Mouse (Mus musculus) urinary bladder, adult 18-20 months (tissue): ENCODE results near the gene Ppp2r3a.
A peak's percentile ranks its signal among the peaks of the same experiment; 100 is the strongest.

ENCODE experiments used
- DNase-seq, 2 experiments: peaks; one replicate each; pipeline ENCODE4 v3.0.0; 2022; ENCODE audit warnings: low spot score in 2 of 2, mixed read lengths in 2 of 2

The Ppp2r3a gene

DNA sequence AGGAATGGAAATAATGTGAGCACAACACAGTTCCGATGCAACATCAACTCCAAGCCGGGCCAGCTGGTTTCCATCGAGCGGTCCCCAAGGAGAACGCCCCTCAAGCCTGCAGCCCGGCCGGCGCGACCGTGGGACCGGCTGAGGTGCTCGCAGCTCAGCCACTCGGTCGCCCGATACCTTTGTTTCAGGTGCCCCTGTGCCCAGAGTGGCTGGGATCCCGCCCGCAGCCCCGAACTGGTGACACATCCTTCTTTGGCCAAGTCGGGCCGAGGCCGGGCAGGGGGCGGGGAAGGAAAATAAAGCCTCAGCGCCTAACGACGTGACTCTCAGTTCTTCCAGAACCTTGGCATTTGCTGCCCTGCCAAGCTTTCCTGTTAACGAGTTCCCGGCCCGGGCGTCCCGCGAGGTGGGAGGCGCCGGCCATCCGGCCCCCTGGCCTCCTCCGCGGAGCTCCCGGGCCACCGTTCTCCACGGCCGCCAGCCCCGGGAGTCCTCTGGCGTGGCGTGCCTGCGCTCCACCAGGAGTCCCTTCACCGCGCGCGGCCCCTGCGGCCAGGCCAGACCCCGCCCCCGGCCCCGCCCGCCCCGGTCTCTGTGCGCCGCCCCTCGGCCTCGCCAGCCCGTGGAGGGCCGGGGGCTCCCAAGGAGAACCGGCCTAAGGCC, 483 bp downstream of the Ppp2r3a start:
- peak; percentile 71 to 85 for DNase-seq

DNA sequence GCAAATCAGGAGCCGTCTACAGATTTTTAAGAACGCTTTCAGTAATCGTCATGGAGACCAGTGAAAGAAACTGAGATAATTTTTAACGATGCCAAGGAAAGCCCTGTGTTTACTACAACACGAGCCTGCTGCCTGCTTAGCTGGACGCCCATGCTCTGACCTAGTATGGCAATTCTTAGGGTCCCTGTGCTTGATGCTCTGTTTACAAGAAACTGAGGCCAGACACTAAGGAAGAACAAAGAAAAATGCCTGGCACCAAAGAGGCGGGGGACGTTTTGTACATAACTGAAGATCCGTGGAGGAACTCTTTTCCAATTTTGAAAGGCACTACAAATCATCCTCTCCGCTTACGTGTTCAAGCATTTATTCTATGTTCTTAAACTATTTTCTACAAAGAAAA, 1.1 kb downstream of the Ppp2r3a start:
- no peak for DNase-seq

DNA sequence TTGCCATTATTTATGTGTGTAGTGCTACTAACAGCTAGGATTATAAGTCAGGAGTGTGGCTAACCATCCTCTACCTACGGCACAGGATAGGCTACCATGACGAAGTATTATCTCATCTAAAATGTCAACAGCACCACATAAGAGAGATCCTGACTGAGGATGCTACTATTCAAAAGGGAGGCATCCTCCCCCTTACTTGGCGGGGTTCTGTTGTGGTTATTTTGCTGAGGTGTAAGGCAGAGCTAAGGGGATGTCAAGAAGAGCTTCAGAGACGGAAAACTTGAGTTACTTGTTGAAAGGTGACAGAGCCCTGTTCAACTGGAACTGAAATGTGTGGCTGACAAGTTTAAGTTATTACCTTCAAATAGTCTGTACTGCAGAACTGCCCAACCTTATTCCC, 2.0 kb downstream of the Ppp2r3a start:
- no peak for DNase-seq

DNA sequence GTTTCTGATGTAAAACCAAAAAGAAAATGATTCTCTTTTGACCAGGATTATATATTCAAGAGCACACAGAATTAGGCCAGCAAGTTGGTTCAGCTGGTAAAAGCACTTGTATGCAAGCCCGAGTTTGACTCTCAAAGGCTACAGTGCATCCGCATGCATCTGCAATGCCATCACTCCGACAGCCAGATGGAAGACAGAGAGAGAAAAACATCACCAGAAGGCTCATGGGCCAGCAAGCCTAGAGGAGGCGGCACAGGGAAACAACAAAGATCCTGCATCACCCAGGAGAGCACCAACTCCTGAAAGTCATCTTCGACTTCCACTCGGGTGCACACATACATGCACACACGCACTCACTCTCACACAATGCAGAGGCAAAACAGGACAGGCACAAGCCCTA, 4.1 kb downstream of the Ppp2r3a start:
- no peak for DNase-seq

DNA sequence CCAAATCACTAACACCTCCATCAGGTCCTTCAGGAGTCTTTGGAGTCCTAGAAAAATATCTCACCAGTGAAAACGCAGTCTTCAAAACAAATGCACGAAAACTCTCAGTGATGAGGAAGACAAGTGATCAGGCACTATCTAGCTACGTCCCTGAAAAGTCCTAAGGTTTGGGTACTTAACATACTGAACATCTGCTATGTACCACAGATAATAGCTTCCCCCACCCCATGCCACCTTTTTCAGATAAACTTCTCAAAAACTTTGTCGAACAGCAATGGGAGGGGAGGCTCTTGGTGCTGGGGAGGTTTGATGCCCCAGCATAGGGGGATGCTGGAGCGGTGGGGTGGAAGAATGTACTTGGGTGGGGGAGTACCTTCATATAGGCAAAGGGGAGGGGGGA, 6.1 kb downstream of the Ppp2r3a start:
- no peak for DNase-seq

DNA sequence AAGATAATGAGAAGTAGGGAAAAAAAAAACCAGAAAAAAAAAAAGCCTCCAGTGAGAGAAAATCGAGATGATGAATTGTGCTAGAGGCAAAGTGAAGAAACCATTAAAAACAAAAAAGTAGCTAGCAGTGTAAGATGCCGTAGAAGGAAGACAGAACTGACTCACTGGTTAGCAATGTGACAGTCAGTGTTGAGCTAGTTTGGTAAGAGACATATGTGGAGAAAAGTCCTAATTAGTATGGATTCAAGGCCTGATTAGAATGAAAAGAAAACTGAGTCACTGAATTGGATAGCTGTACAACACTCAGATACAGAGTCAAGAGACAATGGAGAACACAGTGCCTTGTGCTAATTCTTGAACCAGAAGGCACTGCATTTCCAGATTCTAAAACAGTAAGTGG, 7.9 kb downstream of the Ppp2r3a start:
- no peak for DNase-seq

DNA sequence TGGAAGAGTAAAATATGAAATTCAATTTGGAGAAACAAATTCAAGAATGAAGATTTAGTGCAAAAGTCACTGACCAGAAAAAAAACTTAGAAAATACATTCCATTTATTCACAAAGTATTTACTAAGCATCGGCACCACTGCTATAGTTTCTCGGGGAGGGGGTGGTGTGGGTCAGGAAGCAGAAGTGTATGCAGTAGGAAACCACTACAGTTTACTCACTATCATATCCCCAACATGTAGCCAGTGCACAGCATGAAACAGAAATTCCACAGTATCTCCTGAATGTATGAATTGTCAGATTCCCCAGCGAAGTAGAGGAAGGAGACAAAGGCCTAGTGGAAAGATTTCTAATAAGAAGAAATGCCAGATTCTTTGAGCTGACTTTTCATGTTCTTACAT, 11.4 kb downstream of the Ppp2r3a start:
- no peak for DNase-seq

DNA sequence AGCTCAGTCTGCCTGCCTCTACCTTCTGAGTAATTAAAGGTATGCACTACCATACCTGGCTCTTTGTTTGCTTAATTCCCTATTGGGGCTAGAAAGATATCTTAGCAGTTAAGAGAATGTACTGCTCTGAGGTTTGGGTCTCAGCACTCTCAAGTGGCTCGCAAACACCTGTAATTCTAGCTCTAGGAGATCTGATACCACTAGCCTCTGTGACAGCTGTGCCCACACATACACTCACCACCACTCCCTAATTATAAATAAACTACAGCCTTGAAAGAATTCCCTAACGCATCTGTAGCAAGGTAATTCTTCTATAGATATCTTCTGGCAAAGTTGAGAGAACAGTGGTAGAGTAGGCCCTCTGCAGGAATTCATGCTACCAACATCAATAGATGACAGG, 15.8 kb downstream of the Ppp2r3a start:
- DNase-seq = no peak

DNA sequence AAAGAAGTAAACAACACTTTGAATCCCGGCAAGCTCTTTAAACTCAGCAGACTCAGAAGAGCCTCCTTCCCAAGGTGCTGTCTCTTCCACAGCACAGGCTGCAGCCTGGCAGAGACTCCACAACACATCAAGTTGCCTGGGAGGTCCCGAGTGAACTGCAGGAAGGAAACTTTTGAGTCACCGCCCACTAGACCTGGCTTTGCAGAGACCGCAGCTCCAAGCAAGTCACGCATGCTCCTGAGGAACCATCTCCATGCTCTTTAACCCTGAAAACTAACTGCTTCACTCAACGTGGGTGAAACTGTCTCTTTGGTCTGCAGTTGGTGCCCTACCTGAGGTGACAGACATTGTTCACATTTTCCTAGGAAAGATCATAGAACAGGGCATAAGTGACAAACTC, 19.6 kb downstream of the Ppp2r3a start:
- no peak for DNase-seq

DNA sequence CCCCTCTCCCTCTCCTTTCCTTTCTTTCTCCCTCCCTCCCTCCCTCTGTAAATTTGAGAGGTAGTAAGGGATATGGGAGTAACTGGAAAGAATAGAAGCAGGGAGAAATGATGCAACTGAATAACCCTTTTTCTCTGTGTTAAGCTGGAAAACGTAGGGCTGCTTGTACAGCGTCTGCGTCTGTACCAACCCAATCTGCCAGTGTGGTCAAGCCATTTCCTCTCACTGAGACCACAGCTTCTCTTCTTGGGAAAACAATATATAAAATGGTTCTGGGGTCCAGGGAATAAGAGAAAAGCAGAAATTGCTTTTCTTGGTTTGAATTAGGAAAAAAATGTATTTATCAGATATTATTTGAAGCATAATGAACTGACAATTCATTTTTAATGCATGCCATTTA, 21.6 kb downstream of the Ppp2r3a start:
- no peak for DNase-seq

DNA sequence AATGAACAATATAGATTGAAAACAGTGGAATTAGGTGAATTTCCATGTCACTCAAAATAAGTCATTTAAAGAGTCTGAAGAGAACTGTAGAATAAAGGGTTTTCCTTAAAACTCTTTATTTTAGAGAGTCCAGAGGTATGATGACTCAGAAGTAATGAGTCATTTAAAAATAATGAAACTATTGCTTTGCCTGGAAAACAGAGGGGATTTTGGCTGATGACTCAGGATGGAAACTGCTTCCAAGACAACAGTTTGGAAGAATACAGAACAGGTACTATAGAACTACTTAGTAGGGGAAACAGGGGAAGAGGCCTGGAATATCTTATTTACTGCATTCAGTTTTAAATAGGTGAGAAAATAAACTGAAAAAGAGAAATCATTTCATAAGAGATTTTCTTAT, 22.7 kb downstream of the Ppp2r3a start:
- DNase-seq = no peak

DNA sequence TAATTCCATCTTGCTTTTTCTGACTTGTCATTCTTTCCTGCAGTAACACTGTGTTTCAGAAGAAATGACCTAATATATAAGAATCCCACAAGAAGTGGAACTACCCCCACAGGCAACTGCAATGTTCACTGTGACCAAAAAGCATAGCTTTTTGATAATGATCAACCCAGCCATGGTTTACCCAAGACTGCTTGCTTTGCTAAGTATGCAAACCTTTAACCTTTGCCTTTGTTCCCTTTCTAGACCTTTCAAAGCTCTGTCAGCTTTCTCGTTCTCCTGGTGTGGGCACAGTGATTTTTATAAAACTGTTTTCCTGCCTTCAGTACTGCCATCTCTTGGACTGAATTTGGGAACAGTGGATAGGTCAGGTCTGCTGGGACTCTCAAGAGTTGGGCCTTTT, 43.6 kb downstream of the Ppp2r3a start:
- DNase-seq = no peak

DNA sequence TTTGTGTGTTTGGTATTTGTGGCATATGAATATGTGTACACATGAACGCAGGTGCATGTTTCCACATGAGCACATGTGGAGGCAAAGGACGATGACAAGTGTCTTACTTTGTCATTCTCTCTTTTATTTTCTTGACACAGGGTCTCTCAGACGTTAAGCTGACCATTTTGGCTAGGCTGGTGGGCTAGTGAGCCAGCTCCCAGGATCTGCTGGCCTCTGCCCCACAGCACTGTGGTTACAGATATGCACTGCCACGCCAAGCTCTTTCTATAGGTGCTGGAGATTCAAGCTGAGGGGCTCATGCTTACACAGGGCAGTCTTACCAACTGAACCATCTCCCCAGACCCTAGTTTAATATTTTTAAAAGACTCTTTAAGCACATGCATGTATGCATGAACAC, 45.1 kb downstream of the Ppp2r3a start:
- no peak for DNase-seq

DNA sequence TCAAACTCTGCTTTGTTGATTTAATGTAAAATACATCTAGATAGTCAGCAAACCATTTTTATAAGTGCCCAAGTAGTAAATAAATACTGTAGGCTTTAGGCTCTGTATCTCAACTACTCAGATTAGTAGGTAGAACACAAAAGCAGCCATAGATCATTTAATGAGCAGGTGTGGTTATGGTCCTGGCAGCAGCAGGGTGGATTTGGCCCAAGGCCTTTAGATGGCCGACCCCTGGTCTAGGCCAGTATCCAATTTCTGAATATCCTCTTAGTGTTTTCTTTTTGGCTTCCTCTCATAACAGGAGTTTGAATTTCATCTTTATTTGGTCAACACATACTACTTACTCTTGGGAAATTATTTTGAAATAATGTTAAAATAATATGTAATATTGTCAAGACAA, 46.4 kb downstream of the Ppp2r3a start:
- no peak for DNase-seq

DNA sequence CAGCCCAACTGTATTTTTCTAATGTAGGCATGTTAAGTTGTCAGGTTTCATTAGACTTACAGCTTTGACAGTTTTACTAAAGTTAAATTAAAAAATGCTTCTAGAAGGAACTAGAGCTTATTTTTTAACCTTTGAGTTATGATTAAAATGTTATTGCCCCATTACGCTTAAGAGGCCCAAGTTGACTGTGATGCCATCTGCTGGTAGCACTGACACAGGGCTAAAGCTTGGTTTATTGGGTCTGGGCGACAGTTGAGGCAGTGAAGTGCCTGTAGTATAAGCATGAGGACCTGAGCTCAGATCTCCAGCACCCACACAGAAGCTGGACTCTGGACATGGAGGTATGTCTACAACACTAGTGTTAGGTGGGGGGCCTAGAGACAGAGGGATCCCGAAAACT, 47.5 kb downstream of the Ppp2r3a start:
- DNase-seq = no peak

DNA sequence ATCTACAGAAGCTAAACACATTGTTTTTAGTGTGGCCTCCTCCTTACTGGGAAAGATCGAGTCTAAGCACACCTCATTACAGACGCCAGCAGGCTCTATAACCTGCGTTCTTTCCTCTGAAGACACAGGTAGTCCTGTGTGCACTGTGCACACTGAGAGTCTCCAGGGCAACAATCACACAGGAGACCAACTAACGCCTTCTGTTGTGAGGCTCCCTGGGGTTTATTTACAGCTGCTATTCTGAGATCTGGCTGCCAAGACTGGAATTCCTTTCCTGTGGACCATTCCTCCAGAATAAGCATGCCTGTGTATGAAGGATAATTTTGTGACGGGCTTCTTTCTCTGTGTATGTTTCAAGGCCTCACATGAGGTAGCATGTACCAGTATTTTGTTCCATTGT, 51.0 kb downstream of the Ppp2r3a start:
- DNase-seq = no peak

DNA sequence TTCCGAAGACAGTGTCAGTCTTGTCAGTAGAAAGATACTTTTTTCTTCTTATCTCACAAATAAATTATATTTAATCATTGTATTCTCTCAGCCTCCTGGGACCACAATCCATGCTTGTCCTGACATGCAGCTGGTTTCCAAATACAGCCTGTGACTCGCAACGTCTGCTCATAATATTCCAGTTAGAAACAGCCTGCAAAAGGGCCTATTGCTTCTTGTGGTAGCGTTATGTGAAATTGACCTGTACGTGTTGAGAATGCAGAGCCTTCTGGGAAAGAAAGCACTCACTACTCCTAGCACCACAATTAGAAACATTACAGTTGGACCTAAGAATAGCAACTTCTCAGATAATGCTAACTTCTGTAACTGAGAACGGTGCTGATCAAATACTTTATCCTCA, 52.8 kb downstream of the Ppp2r3a start:
- peak in 1 of 2 experiments; percentile 10 for DNase-seq

DNA sequence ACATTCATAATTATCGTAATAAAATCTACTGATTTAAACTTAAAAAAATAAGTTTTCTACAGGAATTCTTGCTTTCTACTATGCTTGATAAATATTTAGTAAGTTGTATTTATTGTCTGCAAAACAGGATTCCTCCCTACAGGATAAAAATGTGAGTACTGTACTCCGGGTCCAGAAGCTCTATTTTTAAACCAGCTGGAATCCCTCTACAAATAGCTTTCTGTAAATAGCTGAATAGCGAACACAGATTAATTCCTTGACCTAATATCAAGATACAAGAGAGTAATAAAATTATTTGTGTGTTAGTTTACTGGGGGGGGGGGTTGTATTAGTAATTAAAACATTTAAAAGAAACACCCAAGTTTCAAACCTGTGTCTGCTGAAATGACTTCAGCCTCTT, 53.3 kb downstream of the Ppp2r3a start:
- no peak for DNase-seq

DNA sequence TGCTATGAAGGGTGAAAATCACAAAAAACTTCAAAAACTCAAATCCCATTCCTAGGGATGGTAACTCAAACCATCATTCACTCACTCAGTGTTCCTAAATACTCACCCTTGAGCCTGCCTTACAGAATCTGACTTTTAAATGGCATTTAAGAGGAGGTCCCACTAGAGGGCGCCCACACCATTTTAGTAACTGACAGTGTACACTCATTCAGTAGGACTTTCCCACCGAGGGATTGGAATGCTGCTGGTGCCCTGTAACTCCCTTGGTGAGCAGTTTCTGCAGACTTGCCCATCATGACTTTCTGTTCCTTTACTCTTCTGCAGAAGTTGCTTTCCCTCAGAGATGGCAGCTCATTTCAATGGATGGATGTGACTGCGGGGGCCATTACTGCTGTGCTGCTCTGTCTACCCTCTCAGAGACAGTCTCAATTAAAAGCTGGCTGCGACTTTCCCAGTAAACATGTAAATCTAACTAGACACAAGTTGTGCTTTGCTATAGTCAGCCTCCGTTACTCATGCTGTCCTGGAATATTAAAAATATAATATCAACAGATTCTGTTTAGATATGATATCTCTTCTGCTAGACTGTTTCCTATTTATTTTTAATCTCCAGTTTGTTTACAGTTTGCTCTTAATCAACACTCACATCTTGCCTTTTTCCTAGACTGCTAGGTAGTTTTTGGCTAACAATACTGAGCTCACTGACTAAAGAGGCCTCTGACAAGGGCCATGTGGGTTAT, 69.5 kb downstream of the Ppp2r3a start:
- DNase-seq = peak; percentile 65 to 74

DNA sequence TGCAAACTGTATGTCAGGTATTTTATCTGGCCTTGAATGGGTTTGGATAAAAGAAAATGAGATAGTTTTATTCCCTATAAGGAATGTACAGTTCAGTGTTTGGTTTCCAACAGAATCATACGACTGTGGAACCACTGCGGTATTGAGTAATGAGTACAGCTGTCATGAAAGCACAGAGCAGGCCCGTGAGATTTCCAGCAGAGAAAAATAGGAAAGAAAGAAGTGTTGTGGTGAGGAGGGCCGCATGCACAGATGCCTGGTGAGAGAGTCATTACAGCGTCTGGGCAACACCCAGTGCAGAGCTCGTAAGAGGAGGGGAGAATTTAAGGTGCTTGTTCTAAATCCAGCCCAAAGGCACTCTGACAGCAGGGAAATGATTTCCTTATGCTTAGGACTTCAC, 70.3 kb downstream of the Ppp2r3a start:
- no peak for DNase-seq

DNA sequence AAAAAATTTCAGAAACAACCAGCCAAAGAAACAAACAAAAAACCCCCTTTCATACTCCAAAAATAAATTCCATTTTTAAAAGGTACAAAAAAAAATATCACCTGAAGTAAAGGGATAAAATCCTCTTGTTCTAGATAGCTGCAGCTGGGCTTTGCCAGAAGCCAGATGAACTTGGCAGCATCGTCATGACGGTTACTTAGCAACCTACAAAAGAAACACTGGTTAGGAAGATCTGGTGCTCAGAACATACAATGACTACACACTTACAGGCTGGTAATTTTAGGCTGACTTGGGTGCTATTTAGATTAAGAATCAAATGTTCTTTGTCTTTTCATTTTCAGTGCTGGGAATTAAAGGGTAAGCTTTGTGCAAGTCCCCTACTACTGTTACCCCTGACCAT, 71.4 kb downstream of the Ppp2r3a start:
- DNase-seq = no peak

DNA sequence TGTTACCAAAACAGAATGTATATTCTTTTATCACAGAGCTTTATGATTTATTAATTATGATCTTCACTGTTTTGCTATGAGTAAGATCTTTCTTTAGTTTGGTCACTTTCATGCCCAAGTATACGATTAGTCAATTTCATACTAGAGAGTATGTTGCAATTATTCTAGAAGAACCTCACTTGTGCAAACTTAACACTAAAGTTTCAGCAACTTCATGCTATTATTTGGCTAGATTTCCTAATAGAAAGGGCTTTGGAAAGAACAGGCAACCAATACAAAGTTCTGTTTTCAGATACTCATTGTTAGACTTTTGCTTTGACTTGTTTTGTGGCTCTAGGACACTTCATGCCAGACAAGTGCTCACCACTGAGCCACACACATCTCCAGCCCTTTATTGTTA, 91.0 kb downstream of the Ppp2r3a start:
- no peak for DNase-seq

DNA sequence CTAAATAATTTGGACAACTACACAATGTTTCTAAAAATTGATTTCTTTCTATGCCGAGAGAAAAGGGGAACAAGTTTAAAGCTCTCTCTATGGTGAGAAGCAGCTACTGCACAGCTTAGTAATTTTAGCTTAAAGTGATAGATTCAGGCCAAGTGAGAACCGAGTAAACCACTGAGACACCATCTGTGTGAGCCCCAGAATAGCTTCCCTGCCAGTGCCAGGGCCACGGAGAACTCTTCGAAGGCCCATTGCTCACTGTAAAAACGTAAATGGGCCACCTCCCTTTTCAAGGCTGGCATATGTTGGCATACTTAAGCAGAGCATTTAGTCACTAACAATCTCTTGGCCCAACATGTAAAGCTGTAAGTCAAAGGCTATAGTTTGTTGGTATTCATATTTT, 91.5 kb downstream of the Ppp2r3a start:
- DNase-seq = no peak

DNA sequence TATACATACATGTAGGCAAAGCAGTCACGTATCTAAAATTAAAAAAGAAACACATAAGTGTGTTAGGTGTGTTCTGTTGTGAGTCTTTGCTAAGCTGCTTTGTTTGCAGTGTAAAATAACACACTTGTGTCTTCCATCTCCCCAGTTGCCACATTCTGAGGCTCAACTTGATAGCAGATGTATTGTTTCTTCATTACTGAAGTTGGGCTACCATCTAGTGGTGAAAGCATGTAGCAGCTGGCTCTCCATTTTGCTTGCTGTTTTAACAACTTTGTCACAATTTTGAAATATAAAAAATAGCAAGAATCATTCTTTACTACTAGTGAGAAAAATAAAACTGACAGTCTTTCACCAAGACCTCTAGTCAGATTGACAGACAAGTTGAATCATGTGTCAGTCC, 92.2 kb downstream of the Ppp2r3a start:
- no peak for DNase-seq
